19 mouse cellular contexts compared by ENCODE assay signal in the genomic region with DNA sequence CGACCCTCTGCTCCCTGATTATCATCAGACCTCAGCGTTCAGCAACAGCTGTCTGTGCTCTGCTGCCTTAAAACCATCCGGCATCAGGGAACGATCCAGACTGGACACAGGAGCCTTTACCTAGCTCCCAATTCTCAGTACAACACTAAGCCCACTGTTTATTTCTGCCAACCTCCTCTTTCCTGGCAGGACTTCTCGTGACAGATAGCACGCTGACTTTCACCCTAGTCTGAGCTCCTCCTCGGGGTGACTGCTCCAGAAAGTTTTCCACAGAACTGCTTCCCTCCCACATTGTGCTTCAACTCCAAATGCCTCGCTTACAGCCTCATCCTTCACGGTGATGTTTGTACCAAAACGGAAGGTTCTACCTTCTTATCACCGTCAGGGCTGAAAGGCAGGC.
"Had no signal": no experiment of that assay in that cellular context is flagged by ENCODE, and none has a peak within 500 bp of the region (broad histone marks: within the 10 kb centered on the region; RNA-seq: fewer than 3 reads in every experiment).

No protein-coding gene starts in this region.

- H3K4me2 ChIP-seq: lung, embryonic 14.5 days; midbrain, embryonic 12.5 days; neural tube, embryonic 13.5 days; neural tube, embryonic 15.5 days had no signal

- ATAC-seq: midbrain, embryonic 16.5 days had no signal

- H3K36me3 ChIP-seq: midbrain, embryonic 10.5 days; midbrain, embryonic 12.5 days; neural tube, embryonic 13.5 days; neural tube, embryonic 15.5 days had no signal

- H3K27me3 ChIP-seq: neural tube, embryonic 13.5 days; neural tube, embryonic 15.5 days had no signal

- DNase-seq: lung, adult 18-20 months; lung, embryonic 14.5 days; lung, postnatal 10 days; lung, postnatal 4 days; midbrain, embryonic 14.5 days; retina, postnatal 1 day; right cerebral cortex, adult 18-20 months; right cerebral cortex, postnatal 25 days; right cerebral cortex, postnatal 4 days; spleen, adult 18-20 months; thymus, adult 18-20 months; thymus, postnatal 14 days; thymus, postnatal 36 days had no signal

- H3K9me3 ChIP-seq: midbrain, embryonic 10.5 days; midbrain, embryonic 12.5 days; neural tube, embryonic 13.5 days; neural tube, embryonic 15.5 days had no signal

- H3K4me3 ChIP-seq: midbrain, embryonic 10.5 days; midbrain, embryonic 12.5 days; myocyte; neural tube, embryonic 13.5 days; neural tube, embryonic 15.5 days had no signal

- H3K9ac ChIP-seq: lung, embryonic 14.5 days; midbrain, embryonic 12.5 days; neural tube, embryonic 13.5 days; neural tube, embryonic 15.5 days had no signal

- H3K27ac ChIP-seq: midbrain, embryonic 10.5 days; midbrain, embryonic 12.5 days; neural tube, embryonic 13.5 days; neural tube, embryonic 15.5 days had no signal
